Comparison of ENCODE assay signal across 25 mouse cellular contexts in genomic region chr11:102314321-102314720, GRCm38 (mm10). TPM values are rescaled to one million over a fixed set of nuclear protein-coding genes. Genes with fewer than 3 reads are reported as not detected.
DNase-seq lines count a peak whose midpoint lies in the region; ATAC-seq and TF ChIP-seq lines count a peak whose summit lies in the region.
"Had no signal": no experiment of that assay in that cellular context is flagged by ENCODE, and none has a peak within 500 bp of the region (broad histone marks: within the 10 kb centered on the region; RNA-seq: fewer than 3 reads in every experiment).

No protein-coding gene starts in this region.

- no peaks in the 10 kb centered on the region for H3K9me3 ChIP-seq in liver, embryonic 12.5 days (replicated peaks)
- H3K9me3 ChIP-seq in CH12.LX (replicated peaks; ENCODE audit: low read length) = no peaks in the 10 kb centered on the region
- no peaks in the 10 kb centered on the region for H3K9me3 ChIP-seq in liver, embryonic 13.5 days (replicated peaks)
- H3K9me3 ChIP-seq: embryonic facial prominence, embryonic 10.5 days; embryonic facial prominence, embryonic 12.5 days; forebrain, embryonic 13.5 days; forebrain, embryonic 15.5 days; G1E had no signal

- intact Hi-C loops in left cerebral cortex, postnatal 25 days (cut with DNase I) = no loop called here

- no peak for TF ChIP-seq CTCF in CH12.LX (conservative IDR thresholded peaks at IDR 0.05 in 1 of 2, IDR thresholded peaks at IDR 0.05 in 1 of 2; ENCODE audit: low read depth in 2 of 2, low read length in 2 of 2)

- peaks cover 65% of the 10 kb centered on the region for H3K36me3 ChIP-seq in liver, embryonic 12.5 days
- H3K36me3 ChIP-seq in CH12.LX (replicated peaks in 1 of 2; ENCODE audit: control insufficient read depth in 1 of 2, insufficient read depth in 1 of 2, low read length in 1 of 2) = peaks cover 48 to 60% of the 10 kb centered on the region in 2 experiments
- peaks cover 66% of the 10 kb centered on the region for H3K36me3 ChIP-seq in liver, embryonic 13.5 days

- no peak overlapping the region for H3K27ac ChIP-seq in liver, embryonic 12.5 days
- H3K27ac ChIP-seq in CH12.LX (ENCODE audit: insufficient read depth, low read depth) = no peak overlapping the region
- H3K27ac ChIP-seq in liver, embryonic 13.5 days = no peak overlapping the region; the same call in 1 of the 2 replicates
- H3K27ac ChIP-seq: embryonic facial prominence, embryonic 10.5 days; embryonic facial prominence, embryonic 12.5 days; forebrain, embryonic 13.5 days; forebrain, embryonic 15.5 days had no signal

- TF ChIP-seq RAD21 in CH12.LX (IDR thresholded peaks at IDR 0.05; ENCODE audit: low read depth, low read length) = no peak

- H3K4me2 ChIP-seq in liver, embryonic 12.5 days = 0 out of 2 replicates have a peak overlapping the region, but pooled peaks have one; percentile 96
- no peak overlapping the region for H3K4me2 ChIP-seq in CH12.LX (ENCODE audit: insufficient read depth, low read depth, poor library complexity, severe bottlenecking)
- H3K4me2 ChIP-seq in liver, embryonic 13.5 days = 0 out of 2 replicates have a peak overlapping the region, but pooled peaks have one; percentile 10
- H3K4me2 ChIP-seq: embryonic facial prominence, embryonic 12.5 days; forebrain, embryonic 13.5 days; forebrain, embryonic 15.5 days had no signal

- ATAC-seq in liver, embryonic 12.5 days = no peak
- no peak for ATAC-seq in liver, embryonic 13.5 days (ENCODE audit: low read depth)
- ATAC-seq: activated CD4-positive, CD25-positive, alpha-beta regulatory T cell, adult 4 months; forebrain, embryonic 13.5 days; forebrain, embryonic 15.5 days; forebrain, postnatal 0 days; Patski had no signal

- dilution Hi-C loops in CH12.LX (cut with MboI; ENCODE audit: extremely low pct_ligation_motif_present, extremely low pct_unique_long_range_greater_than_20kb, low sequenced_read_pairs) = loop anchor here (25.0 kb wide), 1 partner anchor 98 kb away; the partner anchor contains the start of gene Slc25a39

- no peaks in the 10 kb centered on the region for H3K27me3 ChIP-seq in liver, embryonic 12.5 days (replicated peaks)
- no peaks in the 10 kb centered on the region for H3K27me3 ChIP-seq in CH12.LX (replicated peaks)
- H3K27me3 ChIP-seq in liver, embryonic 13.5 days = no peaks in the 10 kb centered on the region
- H3K27me3 ChIP-seq: embryonic facial prominence, embryonic 12.5 days; forebrain, embryonic 13.5 days; forebrain, embryonic 15.5 days; Patski had no signal

- H3K4me3 ChIP-seq in liver, embryonic 12.5 days = no peak overlapping the region
- no peak overlapping the region for H3K4me3 ChIP-seq in CH12.LX (replicated peaks in 1 of 3; ENCODE audit: low read depth in 2 of 3, low read length in 2 of 3, poor library complexity in 1 of 3)
- H3K4me3 ChIP-seq in liver, embryonic 13.5 days (replicated peaks) = no peak overlapping the region
- H3K4me3 ChIP-seq: embryonic facial prominence, embryonic 12.5 days; forebrain, embryonic 13.5 days; forebrain, embryonic 15.5 days had no signal

- H3K4me1 ChIP-seq in liver, embryonic 12.5 days = peaks cover 70% of the 10 kb centered on the region
- H3K4me1 ChIP-seq in CH12.LX (ENCODE audit: control insufficient read depth in 1 of 2, insufficient read depth in 2 of 2) = peaks cover 23 to 59% of the 10 kb centered on the region in 2 experiments
- peaks cover 71% of the 10 kb centered on the region for H3K4me1 ChIP-seq in liver, embryonic 13.5 days (replicated peaks)

- peak; percentile 31 for DNase-seq in cerebellum, adult 9-11 months
- DNase-seq in cerebellum, postnatal 4 days (ENCODE audit: low spot score in 2 of 2) = no peak
- DNase-seq in liver = no peak
- no peak for DNase-seq in CH12.LX (ENCODE audit: extremely low read depth)
- DNase-seq in liver, embryonic 13.5 days = no peak
- DNase-seq in left cerebral cortex, postnatal 25 days (ENCODE audit: low spot score in 2 of 2) = no peak
- no peak for DNase-seq in natural killer cell, adult 2 months (ENCODE audit: low spot score in 2 of 2)
- DNase-seq: adrenal gland, adult 8-10 months; adrenal gland, postnatal 14 days; adrenal gland, postnatal 36 days; cerebellum, adult 18-20 months; cerebellum, adult 8-10 months; cerebellum, postnatal 10 days; cerebellum, postnatal 36 days; forebrain, postnatal 0 days had no signal

- no peak overlapping the region for H3K9ac ChIP-seq in liver, embryonic 12.5 days
- no peak overlapping the region for H3K9ac ChIP-seq in CH12.LX (ENCODE audit: insufficient read depth, low read depth)
- peak overlapping the region; percentile 100 for H3K9ac ChIP-seq in liver, embryonic 13.5 days
- H3K9ac ChIP-seq: embryonic facial prominence, embryonic 12.5 days; forebrain, embryonic 13.5 days; forebrain, embryonic 15.5 days; forebrain, postnatal 0 days had no signal

- no peak for TF ChIP-seq EP300 in CH12.LX (IDR thresholded peaks at IDR 0.05; ENCODE audit: low read length)

- H3K79me2 ChIP-seq in CH12.LX (replicated peaks; ENCODE audit: control insufficient read depth, extremely low read depth, insufficient read depth, poor library complexity, severe bottlenecking) = peaks cover 42% of the 10 kb centered on the region

- 76% methylated on average over 12 of the region's 12 CpGs for WGBS in liver, embryonic 12.5 days (ENCODE audit: insufficient replicate concordance)
- WGBS in liver, embryonic 13.5 days (ENCODE audit: insufficient replicate concordance) = 74% methylated on average over 12 of the region's 12 CpGs

- TF ChIP-seq POLR2A in CH12.LX (IDR thresholded peaks at IDR 0.05; ENCODE audit: low read depth, low read length) = 0 out of 2 replicates have a peak, but pooled peaks have one; percentile 7

- in situ Hi-C loops in CH12.LX (cut with MboI; ENCODE audit: low pct_ligation_motif_present, low pct_unique_long_range_greater_than_20kb, low sequenced_read_pairs) = no loop called here

TF ChIP-seq in CH12.LX, 34 proteins besides CTCF, POLR2A, EP300 and RAD21:
- TF ChIP-seq KAT2A (IDR thresholded peaks at IDR 0.05; ENCODE audit: insufficient replicate concordance, low read length) (no peak), UBTF (IDR thresholded peaks at IDR 0.05; ENCODE audit: low read depth, low read length) (no peak), NRF1 (IDR thresholded peaks at IDR 0.05; ENCODE audit: low read depth, low read length) (no peak), CHD1 (IDR thresholded peaks at IDR 0.05; ENCODE audit: low read depth, low read length) (no peak), CHD2 (IDR thresholded peaks at IDR 0.05; ENCODE audit: low read length) (no peak), ZNF384 (IDR thresholded peaks at IDR 0.05; ENCODE audit: low read depth, low read length) (no peak), JUN (IDR thresholded peaks at IDR 0.05; ENCODE audit: insufficient read depth, low read depth, low read length) (no peak), SMC3 (IDR thresholded peaks at IDR 0.05; ENCODE audit: low read depth, low read length) (no peak), USF2 (conservative IDR thresholded peaks at IDR 0.05; ENCODE audit: low read depth, low read length) (no peak), GABPA (IDR thresholded peaks at IDR 0.05; ENCODE audit: insufficient replicate concordance, low read depth, low read length) (no peak), MXI1 (IDR thresholded peaks at IDR 0.05; ENCODE audit: low read depth, low read length) (no peak), MEF2A (IDR thresholded peaks at IDR 0.05; ENCODE audit: borderline replicate concordance, low read depth, low read length) (no peak), ELF1 (IDR thresholded peaks at IDR 0.05; ENCODE audit: low read depth, low read length) (no peak), ZC3H11A (IDR thresholded peaks at IDR 0.05; ENCODE audit: low read depth, low read length) (no peak), ZMIZ1 (IDR thresholded peaks at IDR 0.05; ENCODE audit: low read depth, low read length) (no peak), ETS1 (conservative IDR thresholded peaks at IDR 0.05; ENCODE audit: low read depth, low read length) (no peak)

RNA-seq across cellular contexts. Expression of gene Ubtf, which starts 5.2 kb away (rescaled TPM):
- polyA plus RNA-seq in liver, embryonic 12.5 days (2016; fragmentation: Nextera tagmentation; extraction: Ambion mirVana) = 97.2 and 98.8 TPM in 2 replicates
- total RNA-seq in CH12.LX (2012; rRNA removed) = 126 and 142 TPM in 2 replicates
- total RNA-seq in CH12.LX (2014; rRNA removed) = 89.9 and 99.8 TPM in 2 replicates
- polyA plus RNA-seq in CH12.LX (2012; ENCODE audit: insufficient read length, low read depth) = 124 and 149 TPM in 2 replicates
- polyA plus RNA-seq in liver, embryonic 13.5 days (2015; fragmentation: Nextera tagmentation; extraction: Ambion mirVana) = 70.0 and 81.5 TPM in 2 replicates
- total RNA-seq in left cerebral cortex, postnatal 25 days (2021) = 100 to 1,000 TPM; 123 to 127 TPM

RNA-seq across cellular contexts. Expression of gene Atxn7l3, which starts 17.9 kb away (rescaled TPM):
- polyA plus RNA-seq in liver, embryonic 12.5 days (2016; fragmentation: Nextera tagmentation; extraction: Ambion mirVana) = 7.3 and 7.5 TPM in 2 replicates
- total RNA-seq in CH12.LX (2012; rRNA removed) (46.6 and 51.3 TPM in 2 replicates), CH12.LX (2014; rRNA removed) (38.3 and 40.7 TPM in 2 replicates)
- 52.0 and 59.0 TPM in 2 replicates for polyA plus RNA-seq in CH12.LX (2012; ENCODE audit: insufficient read length, low read depth)
- polyA plus RNA-seq in liver, embryonic 13.5 days (2015; fragmentation: Nextera tagmentation; extraction: Ambion mirVana) = 4.6 and 4.9 TPM in 2 replicates
- 100 to 1,000 TPM; 231 to 242 TPM for total RNA-seq in left cerebral cortex, postnatal 25 days (2021)

RNA-seq across cellular contexts. Expression of gene Tmub2, which starts 29.6 kb away (rescaled TPM):
- polyA plus RNA-seq in liver, embryonic 12.5 days (2016; fragmentation: Nextera tagmentation; extraction: Ambion mirVana) = 28.4 and 28.9 TPM in 2 replicates
- total RNA-seq in CH12.LX (2012; rRNA removed) (27.8 and 31.0 TPM in 2 replicates), CH12.LX (2014; rRNA removed) (24.8 and 27.0 TPM in 2 replicates)
- polyA plus RNA-seq in CH12.LX (2012; ENCODE audit: insufficient read length, low read depth) = 32.4 and 32.9 TPM in 2 replicates
- polyA plus RNA-seq in liver, embryonic 13.5 days (2015; fragmentation: Nextera tagmentation; extraction: Ambion mirVana) = 22.8 and 24.9 TPM in 2 replicates
- total RNA-seq in left cerebral cortex, postnatal 25 days (2021) = 10 to 100 TPM; 67.8 to 71.4 TPM

RNA-seq across cellular contexts. Expression of gene Asb16, which starts 45.8 kb away (rescaled TPM):
- polyA plus RNA-seq in liver, embryonic 12.5 days (2016; fragmentation: Nextera tagmentation; extraction: Ambion mirVana) = 0.05 TPM in 1 of 2 replicates, not detected in the other
- 0.04 TPM in 1 of 2 replicates, not detected in the other for total RNA-seq in CH12.LX (2012; rRNA removed)
- not detected in 2 replicates for total RNA-seq in CH12.LX (2014; rRNA removed)
- polyA plus RNA-seq in CH12.LX (2012; ENCODE audit: insufficient read length, low read depth) = not detected in 2 replicates
- 0.06 and 0.08 TPM in 2 replicates for polyA plus RNA-seq in liver, embryonic 13.5 days (2015; fragmentation: Nextera tagmentation; extraction: Ambion mirVana)
- total RNA-seq in left cerebral cortex, postnatal 25 days (2021) = 1 to 10 TPM; 1.2 TPM
- polyA plus RNA-seq: activated CD4-positive, CD25-positive, alpha-beta regulatory T cell, adult 4 months; C2C12; forebrain, embryonic 11.5 days; forebrain, embryonic 13.5 days; forebrain, embryonic 15.5 days; forebrain, postnatal 0 days; G1E had no signal

RNA-seq across cellular contexts. Expression of gene Slc4a1, which starts 51.7 kb away (rescaled TPM):
- polyA plus RNA-seq in liver, embryonic 12.5 days (2016; fragmentation: Nextera tagmentation; extraction: Ambion mirVana) = 913 and 972 TPM in 2 replicates
- total RNA-seq in CH12.LX (2012; rRNA removed) (0.08 TPM in 1 of 2 replicates, not detected in the other), CH12.LX (2014; rRNA removed) (0.04 TPM in 1 of 2 replicates, not detected in the other)
- polyA plus RNA-seq in CH12.LX (2012; ENCODE audit: insufficient read length, low read depth) = not detected in 2 replicates
- polyA plus RNA-seq in liver, embryonic 13.5 days (2015; fragmentation: Nextera tagmentation; extraction: Ambion mirVana) = 734 and 914 TPM in 2 replicates
- under 1 TPM; 0.62 to 0.73 TPM for total RNA-seq in left cerebral cortex, postnatal 25 days (2021)
- polyA plus RNA-seq: C2C12, Patski had no signal
